Mouse (Mus musculus) C2C12 (cell line): ENCODE measurements around the gene Slc22a23.

Experiments
- CTCF ChIP-seq: IDR thresholded peaks from one replicate; pipeline ENCODE4 v1.5.1; 2011; ENCODE audit not compliant: control insufficient read depth, insufficient read depth, insufficient read length
- MAX ChIP-seq: IDR thresholded peaks from one replicate; pipeline ENCODE4 v1.6.1; 2011; ENCODE audit warnings: mild to moderate bottlenecking, control low read depth
- USF1 ChIP-seq: IDR thresholded peaks from one replicate; pipeline ENCODE4 v1.6.1; 2011; ENCODE audit warnings: low read depth, mild to moderate bottlenecking, control low read depth, moderate library complexity

DNA sequence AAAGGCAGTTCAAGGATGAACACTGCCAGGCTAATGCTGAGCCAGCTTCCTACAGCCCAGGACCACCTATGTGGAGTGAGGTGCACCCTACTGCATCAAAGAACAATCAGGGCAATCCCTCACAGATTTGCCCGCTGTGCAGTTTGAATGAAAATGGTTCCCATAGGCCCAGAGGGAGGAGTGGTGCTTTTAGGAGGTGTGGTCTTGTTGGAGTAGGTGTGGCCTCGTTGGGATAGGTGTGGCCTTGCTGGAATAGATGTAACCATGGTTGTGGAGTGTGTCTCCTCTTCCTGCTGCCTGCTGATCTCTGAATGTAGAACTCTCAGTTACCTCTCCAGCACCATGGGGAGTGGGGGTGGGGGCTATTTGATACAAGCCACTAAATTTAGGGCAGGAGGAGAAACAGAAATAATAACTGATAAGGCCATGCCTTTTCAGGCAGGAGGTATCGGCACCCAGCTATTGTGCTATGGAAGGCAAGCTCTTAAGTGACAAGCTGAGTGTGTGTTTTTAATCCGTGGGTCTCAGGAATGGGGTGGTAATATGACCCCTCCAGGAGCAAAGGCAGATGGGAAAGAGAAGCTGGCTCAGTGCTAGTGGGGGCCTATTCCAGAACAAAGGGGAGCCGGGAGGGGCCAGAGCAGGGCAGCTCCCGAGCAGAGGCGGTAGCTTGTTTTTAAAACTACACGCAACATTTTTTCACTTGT lies 188.7 kb downstream of the Slc22a23 start:
- TF ChIP-seq CTCF, result no peak
- TF ChIP-seq MAX, result no peak
- TF ChIP-seq USF1, result no peak
